Mouse (Mus musculus) ES-E14 (cell line): ENCODE measurements around the gene Sntb2. TPM values are rescaled to one million over a fixed set of nuclear protein-coding genes. Genes with fewer than 3 reads are reported as not detected.

Experiments
- DNase-seq: peaks from one replicate; pipeline ENCODE4 v3.0.0-alpha.2; 2013; ENCODE audit warnings: low read depth, low spot score
- H3K27ac ChIP-seq: 2 replicates; pipeline ENCODE4 v1.5.1; 2012; ENCODE audit warnings: low read depth, mild to moderate bottlenecking, low read length, moderate library complexity, mixed read lengths; ENCODE audit not compliant: poor library complexity, insufficient read depth, severe bottlenecking
- H3K36me3 ChIP-seq: 2 replicates; pipeline ENCODE4 v1.6.1; 2012; ENCODE audit warnings: mild to moderate bottlenecking, low read length, moderate library complexity, mixed read lengths; ENCODE audit not compliant: control insufficient read depth, poor library complexity, insufficient read depth, severe bottlenecking
- H3K4me1 ChIP-seq, 2 experiments: fragments of 150-350 bp in 1 of 2; sonication (generic) in 1 of 2; 2 replicates each; pipeline ENCODE4 v1.6.1; 2012; ENCODE audit warnings: low read length in 2 of 2, mild to moderate bottlenecking in 1 of 2, mixed read lengths in 1 of 2; ENCODE audit not compliant: control insufficient read depth in 2 of 2, insufficient read depth in 2 of 2, poor library complexity in 1 of 2
- H3K4me3 ChIP-seq, 2 experiments: fragments of 150-350 bp in 1 of 2; sonication (generic) in 1 of 2; 2 replicates each; pipeline ENCODE4 v1.5.1; 2012; ENCODE audit warnings: low read length in 2 of 2, low read depth in 1 of 2, mild to moderate bottlenecking in 1 of 2, mixed read lengths in 1 of 2; ENCODE audit not compliant: insufficient read depth in 1 of 2, poor library complexity in 1 of 2, severe bottlenecking in 1 of 2
- H3K9ac ChIP-seq: 2 replicates; pipeline ENCODE4 v1.6.1; 2012; ENCODE audit warnings: low read depth, mild to moderate bottlenecking, low read length, mixed read lengths; ENCODE audit not compliant: poor library complexity, insufficient read depth, severe bottlenecking
- H3K9me3 ChIP-seq: fragments of 150-350 bp; sonication (generic); 2 replicates; pipeline ENCODE4 v1.6.1; 2012; ENCODE audit warnings: low read depth, mild to moderate bottlenecking, low read length; ENCODE audit not compliant: control insufficient read depth, insufficient read depth
- CHD2 ChIP-seq: IDR thresholded peaks from 2 replicates; pipeline ENCODE4 v1.6.1; 2014; ENCODE audit warnings: mild to moderate bottlenecking, low read depth, low read length, inconsistent platforms
- HCFC1 ChIP-seq: IDR thresholded peaks from 2 replicates; pipeline ENCODE4 v1.6.1; 2012; ENCODE audit warnings: low read length, inconsistent platforms, borderline replicate concordance; ENCODE audit not compliant: insufficient read depth
- MAFK ChIP-seq: IDR thresholded peaks from 2 replicates; pipeline ENCODE4 v1.6.1; 2014; ENCODE audit warnings: mild to moderate bottlenecking, low read depth, low read length, inconsistent platforms; ENCODE audit not compliant: insufficient read depth
- ZC3H11A ChIP-seq: IDR thresholded peaks from 2 replicates; pipeline ENCODE4 v1.6.1; 2012; ENCODE audit warnings: low read depth, mild to moderate bottlenecking, inconsistent platforms, low read length, borderline replicate concordance
- ZNF384 ChIP-seq: IDR thresholded peaks from 2 replicates; pipeline ENCODE4 v1.6.1; 2012; ENCODE audit warnings: low read depth, low read length, inconsistent platforms
- in situ Hi-C, 2 experiments: fragments of 600-800 bp; cut with MboI; formaldehyde crosslinking; loops; one replicate each; pipeline ENCODE4 v1.15.1; 2025; ENCODE audit warnings: low sequenced_read_pairs in 2 of 2, inconsistent platforms in 1 of 2; ENCODE audit not compliant: unreplicated experiment in 2 of 2
- total RNA-seq: library from RNA; depleted of rRNA; stranded (reverse); fragments of 300-350 nt; gene quantifications from 2 replicates; pipeline ENCODE4 v1.2.3, GENCODE M21; 2012; rRNA removed

Sntb2 gene
- total RNA-seq, result 32.4 and 45.7 TPM in 2 replicates

DNA sequence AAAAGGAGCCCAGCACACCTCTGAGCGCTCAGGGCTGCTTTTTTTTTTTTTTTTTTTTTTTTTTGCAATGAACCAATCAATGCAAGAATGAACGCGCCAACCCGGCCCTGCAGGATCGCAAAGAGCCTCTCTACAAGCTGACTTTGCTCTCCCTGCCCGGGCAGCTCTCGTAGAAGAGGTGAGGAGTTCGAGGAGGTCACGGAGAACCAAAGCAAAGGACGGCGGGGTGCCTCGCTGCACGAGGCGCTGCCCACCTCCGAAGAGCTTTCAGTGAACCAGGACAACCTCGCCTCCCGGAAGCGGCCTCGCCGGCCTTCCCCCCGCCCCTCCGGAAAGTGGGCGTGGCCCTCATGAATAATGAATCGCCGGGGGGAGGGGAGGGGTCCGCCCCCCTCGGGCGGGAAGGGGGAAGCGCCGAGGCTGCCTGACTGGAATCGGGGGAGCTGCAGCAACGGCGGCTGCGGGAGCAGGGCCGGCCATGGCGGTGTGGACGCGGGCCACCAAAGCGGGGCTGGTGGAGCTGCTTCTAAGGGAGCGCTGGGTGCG, at the start of gene Sntb2:
Sntb2 (plus strand) TSS at position 427 of the 546 bp plus-strand sequence.
- DNase-seq, result peak; percentile 97
- peak within 1 kb of the TSS; percentile 81; the same call in 1 of the 2 replicates for H3K27ac ChIP-seq
- H3K9ac ChIP-seq, result peak within 1 kb of the TSS; percentile 77
- H3K4me1 ChIP-seq, result peaks cover 18 to 19% of the 10 kb centered on the region in 2 experiments
- in situ Hi-C loops, result no loop called here
- no peaks in the 10 kb centered on the region for H3K9me3 ChIP-seq
- H3K4me3 ChIP-seq, result peak within 1 kb of the TSS; percentile 78 to 80
- H3K36me3 ChIP-seq, result no peaks in the 10 kb centered on the region
- TF ChIP-seq ZNF384 (peak; percentile 98), MAFK (no peak), CHD2 (no peak), ZC3H11A (no peak), HCFC1 (0 out of 2 replicates have a peak, but pooled peaks have one; percentile 10)

DNA sequence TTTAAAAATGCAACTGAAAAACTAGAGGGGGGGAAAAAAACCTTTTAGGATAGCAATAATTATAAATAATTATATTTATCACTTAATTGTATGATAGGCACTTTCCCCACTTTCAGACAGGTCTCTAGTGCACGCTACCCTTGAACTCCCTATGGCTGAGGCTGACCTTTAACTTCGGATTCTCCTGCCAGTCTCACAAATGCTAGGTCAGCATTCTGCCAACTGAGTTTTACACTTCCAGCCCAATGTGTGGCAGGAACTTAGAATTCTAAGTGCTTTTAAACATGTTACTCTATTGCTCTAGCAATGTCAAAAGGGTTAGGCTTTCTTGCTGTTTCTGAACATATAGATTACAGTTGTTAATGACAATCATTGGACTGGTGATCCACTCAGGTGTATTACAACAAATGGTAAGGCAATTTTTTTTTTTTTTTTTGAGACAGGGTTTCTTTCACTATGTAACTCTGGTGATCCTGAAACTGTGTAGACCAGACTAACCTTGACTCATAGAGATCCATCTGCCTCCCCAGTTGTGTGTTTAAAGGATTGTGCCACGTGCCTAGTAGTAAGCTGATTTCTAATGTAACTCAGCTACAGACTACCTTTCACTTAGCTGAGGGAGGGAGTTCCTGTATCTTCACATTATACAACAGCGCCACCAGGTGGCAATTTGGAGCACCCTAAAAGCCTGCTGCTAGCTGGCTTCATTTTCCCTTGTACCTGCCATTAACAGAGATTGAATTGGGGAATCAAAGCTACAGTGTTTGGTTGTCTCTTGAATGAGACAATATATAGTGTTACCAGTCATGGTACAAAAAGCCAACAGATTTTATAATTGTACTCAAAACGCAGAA, 48.0 kb upstream of the Sntb2 start:
- Histone ChIP-seq H3K9ac (no peak overlapping the region), H3K4me3 (no peak overlapping the region), H3K27ac (no peak overlapping the region), H3K9me3 (no peaks in the 10 kb centered on the region), H3K36me3 (peaks cover 35% of the 10 kb centered on the region), H3K4me1 (peaks cover 1 to 8% of the 10 kb centered on the region in 2 experiments; a peak in 2 of 4 replicates)
- DNase-seq, result peak; percentile 85
- TF ChIP-seq ZNF384, result peak; percentile 57; the same call in 1 of the 2 replicates
- TF ChIP-seq ZC3H11A, result peak; percentile 84; the same call in 1 of the 2 replicates
- no peak for TF ChIP-seq CHD2
- 0 out of 2 replicates have a peak, but pooled peaks have one; percentile 39 for TF ChIP-seq MAFK
- TF ChIP-seq HCFC1, result no peak
- in situ Hi-C loops, result loop anchor here (10.0 to 25.0 kb wide), 2 partner anchors 173 to 175 kb away; no protein-coding TSS in a partner anchor

DNA sequence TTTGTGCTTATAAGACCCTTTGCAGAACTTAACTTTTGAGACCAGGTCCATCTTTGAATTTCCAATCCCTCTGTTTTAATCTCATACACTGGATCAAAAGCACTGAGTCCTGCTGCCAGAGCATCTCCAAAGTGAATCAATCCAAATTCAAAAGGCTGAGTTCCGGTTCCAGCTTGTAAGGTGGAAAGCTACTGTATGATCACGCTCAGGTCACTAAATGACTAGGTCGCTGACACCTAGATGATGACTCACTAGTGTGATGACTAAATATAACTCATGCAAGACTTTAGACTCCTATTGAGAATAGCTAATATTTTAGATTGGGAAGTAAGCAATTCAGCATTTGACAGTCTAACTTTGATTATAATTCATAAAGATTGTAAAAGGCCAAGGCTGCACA, 46.7 kb upstream of the Sntb2 start:
- Histone ChIP-seq H3K4me1 (peaks cover 1 to 8% of the 10 kb centered on the region in 2 experiments; a peak in 2 of 4 replicates), H3K27ac (no peak overlapping the region), H3K9ac (no peak overlapping the region), H3K9me3 (no peaks in the 10 kb centered on the region), H3K4me3 (no peak overlapping the region), H3K36me3 (peaks cover 28% of the 10 kb centered on the region)
- TF ChIP-seq MAFK, result no peak
- no peak for TF ChIP-seq CHD2
- TF ChIP-seq HCFC1, result no peak
- no peak for TF ChIP-seq ZNF384
- TF ChIP-seq ZC3H11A, result no peak
- in situ Hi-C loops, result loop anchor here (10.0 to 25.0 kb wide), 2 partner anchors 174 to 177 kb away; no protein-coding TSS in a partner anchor
- DNase-seq, result no peak

DNA sequence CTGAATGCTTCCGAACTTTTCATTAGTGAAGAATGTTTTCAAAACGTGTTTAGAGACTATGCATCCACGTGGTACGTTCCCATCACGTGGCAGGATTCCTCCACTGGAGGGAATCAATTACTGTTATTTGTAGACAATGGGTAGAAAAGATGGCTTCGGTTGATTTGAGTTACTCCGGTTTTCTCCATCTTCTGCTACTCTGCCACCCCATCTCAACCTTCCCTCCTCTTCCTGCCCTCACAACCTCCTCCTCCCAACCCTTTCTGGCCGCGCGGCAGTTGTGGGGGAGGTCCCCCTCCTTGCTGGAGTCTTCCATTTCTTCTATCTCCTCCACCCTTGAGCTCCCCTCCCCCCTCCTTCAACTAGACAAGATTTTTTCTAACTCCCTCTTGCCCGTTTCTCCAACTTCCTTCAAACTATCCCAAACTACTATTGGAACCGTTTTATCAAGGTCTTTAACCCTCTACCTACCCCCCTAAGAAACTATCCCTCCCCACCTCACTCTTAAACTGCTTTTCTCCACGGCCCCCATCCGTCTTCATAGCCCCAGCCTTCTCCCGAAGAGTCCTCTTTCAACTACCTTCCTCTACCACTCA, 43.2 kb upstream of the Sntb2 start:
- Histone ChIP-seq H3K27ac (peak overlapping the region; percentile 99), H3K9me3 (no peaks in the 10 kb centered on the region), H3K36me3 (peaks cover 17% of the 10 kb centered on the region), H3K4me1 (peaks cover 1 to 8% of the 10 kb centered on the region in 2 experiments; a peak in 3 of 4 replicates), H3K4me3 (peak overlapping the region; percentile 87 to 100), H3K9ac (peak overlapping the region; percentile 100)
- TF ChIP-seq ZNF384 (peak; percentile 41; the same call in 1 of the 2 replicates), CHD2 (no peak), MAFK (no peak), ZC3H11A (no peak), HCFC1 (0 out of 2 replicates have a peak, but pooled peaks have one; percentile 34)
- peak; percentile 54 for DNase-seq
- in situ Hi-C loops, result loop anchor here in 1 of 2 experiments (25.0 kb wide), 1 partner anchor 180 kb away; no protein-coding TSS in a partner anchor
